Mouse (Mus musculus) cortical plate, adult 2 months (tissue): Measurements from ENCODE around the gene Trp53bp1.

ENCODE experiments used
- CTCF ChIP-seq: fragments of 200-500 bp; IDR thresholded peaks from 2 replicates; pipeline ENCODE4 v1.5.1; 2011; ENCODE audit warnings: mild to moderate bottlenecking, control low read depth, low read length; ENCODE audit not compliant: insufficient read depth; ENCODE audit errors: extremely low read depth
- POLR2A ChIP-seq: fragments of 200-500 bp; IDR thresholded peaks from 2 replicates; pipeline ENCODE4 v1.6.1; 2011; ENCODE audit warnings: mild to moderate bottlenecking, low read length, control low read depth; ENCODE audit not compliant: insufficient read depth; ENCODE audit errors: extremely low read depth

GRCm38 (mm10) chr2:121169173-121169572 is 102.0 kb downstream of the Trp53bp1 start:
- TF ChIP-seq CTCF: no peak
- TF ChIP-seq POLR2A: no peak
